Mouse (Mus musculus) layer of hippocampus, adult 9-11 months (tissue): ENCODE data around the gene 2610042L04Rik.
"Not testable (repeated sequence)": the region's sequence is repeated elsewhere in the genome, so short reads cannot be mapped to it uniquely, and the experiment has no call there.

ENCODE experiments used
- DNase-seq: peaks from one replicate; pipeline ENCODE4 v3.0.0; 2022

2610042L04Rik gene

DNA sequence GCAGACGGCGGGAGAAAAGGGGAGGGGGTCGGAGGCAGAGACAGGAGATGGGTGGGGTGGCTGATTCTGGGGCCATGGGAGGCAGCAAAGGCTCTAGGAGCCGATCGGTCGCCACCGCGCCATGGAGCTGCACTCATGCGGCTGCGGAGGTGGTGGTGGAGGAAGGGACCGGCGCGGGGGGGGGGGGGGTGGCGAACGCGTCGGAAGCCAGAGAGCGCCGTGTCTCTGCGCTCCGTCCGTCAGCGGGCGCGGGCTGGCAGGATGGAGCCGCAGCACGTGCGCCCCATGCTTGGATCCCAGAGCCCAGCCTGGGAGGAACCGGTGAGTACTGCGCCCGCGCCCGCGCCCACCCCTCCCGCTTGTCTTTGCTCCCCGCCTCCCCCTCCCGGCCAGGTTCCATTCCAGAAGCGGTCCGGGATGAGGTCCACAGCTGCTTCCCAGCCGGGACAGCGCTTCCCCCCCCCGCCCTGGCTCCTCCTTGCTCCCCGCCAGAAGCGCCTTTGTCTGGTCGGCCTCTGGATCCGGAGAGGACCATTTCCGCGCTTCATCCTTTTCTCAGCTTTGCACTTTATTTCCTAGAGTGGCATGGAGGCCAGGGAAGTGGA, at the start of gene 2610042L04Rik:
Gene 2610042L04Rik, plus strand, starts transcription at position 288 of the 605 bp plus-strand sequence.
- not testable (repeated sequence) for DNase-seq

DNA sequence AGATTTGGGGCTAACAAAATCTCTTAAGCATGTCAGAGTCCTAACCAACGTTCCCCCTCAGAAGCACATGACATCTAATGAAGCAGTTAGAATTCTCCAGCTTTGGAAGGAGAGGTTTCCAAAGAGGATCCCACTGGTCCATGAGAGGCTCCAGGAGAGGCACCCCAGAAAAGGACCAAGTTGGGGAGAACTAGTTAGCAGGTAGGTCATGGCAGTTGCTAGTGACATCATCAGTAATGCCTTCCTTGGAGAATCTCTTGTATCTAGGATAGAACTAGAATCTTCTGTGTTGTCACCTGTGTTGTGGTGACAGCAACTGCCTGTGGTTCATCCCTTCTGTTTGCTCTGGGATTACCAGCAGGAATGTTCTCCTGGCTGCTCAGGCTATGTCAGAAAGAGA, 17.6 kb upstream of the 2610042L04Rik start, which contains the start of gene Gm3149:
Gene Gm3149, plus strand, starts transcription at position 301 of the 400 bp plus-strand sequence.
- not testable (repeated sequence) for DNase-seq

DNA sequence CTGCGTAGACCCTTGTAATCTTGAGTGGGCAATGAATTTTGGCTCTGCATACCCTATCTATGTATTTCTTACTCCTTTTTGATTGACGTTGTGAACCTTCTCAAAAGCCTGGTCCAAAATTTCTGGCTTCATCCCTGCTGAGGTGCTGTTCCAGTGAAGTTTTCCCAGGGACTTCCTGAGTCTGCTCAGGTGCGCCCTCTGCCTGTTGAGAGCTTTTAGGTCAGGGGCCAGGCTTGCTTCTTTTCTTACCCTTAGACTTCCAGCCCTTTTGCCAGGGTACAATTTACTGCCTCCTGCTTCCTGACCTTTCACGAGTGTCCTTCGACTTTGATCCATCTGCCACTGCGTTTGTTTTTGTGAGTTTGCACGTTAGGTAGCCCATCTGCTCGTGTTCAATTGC, 943 bp downstream of the 2610042L04Rik start:
- DNase-seq, result not testable (repeated sequence)

DNA sequence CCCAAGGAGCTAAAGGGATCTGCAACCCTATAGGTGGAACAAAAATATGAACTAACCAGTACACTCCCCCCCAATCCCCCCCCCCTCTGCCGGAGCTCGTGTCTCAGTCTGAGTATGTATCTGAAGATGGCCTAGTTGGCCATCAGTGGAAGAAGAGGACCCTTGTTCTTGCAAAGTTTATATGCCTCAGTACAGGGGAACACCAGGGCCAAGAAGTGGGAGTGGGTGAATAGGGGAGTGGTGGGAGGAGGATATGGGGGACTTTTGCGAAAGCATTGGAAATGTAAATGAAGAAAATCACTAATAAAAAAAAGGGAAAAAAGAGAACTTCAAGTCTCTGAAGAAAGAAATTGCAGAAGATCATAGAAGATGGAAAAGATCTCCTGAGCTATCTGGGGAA, 34.4 kb downstream of the 2610042L04Rik start:
- not testable (repeated sequence) for DNase-seq

DNA sequence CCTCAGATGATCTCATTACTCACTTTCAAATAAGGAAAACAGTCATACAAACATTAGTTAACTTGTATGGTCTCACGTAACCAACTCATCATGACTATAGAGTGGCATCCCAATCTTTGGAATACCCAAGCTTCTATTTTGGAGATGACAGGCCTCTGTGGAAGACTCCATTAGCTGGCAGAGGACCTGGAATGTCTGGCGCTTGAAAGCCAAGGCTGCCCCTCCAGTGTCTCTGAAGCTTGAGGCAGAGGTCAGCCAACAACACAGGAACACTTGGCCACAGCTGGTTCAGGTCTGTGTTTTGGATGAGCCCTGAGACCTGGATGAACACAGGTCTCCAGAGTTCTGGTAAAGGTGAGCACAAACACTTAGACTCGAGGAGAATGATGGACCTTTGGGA, 35.1 kb downstream of the 2610042L04Rik start:
- DNase-seq, result not testable (repeated sequence)

DNA sequence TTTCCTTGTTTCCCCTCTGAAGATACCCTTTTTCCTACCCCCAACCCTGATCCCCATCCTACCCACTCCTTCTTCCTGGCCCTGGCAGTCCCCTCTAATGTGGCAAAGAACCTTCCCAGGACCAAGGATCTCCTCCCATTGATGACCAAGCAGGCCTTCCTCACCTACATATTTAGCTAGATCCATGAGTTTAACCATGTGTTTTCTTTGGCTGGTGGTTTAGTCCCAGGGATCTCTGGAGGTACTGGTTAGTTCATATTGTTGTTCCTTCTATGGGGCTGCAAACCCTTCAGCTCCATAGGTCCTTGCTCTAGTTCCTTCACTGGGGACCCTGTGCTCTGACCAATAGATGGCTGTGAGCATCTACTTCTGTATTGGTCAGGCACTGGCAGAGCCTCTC, 43.3 kb downstream of the 2610042L04Rik start:
- DNase-seq, result not testable (repeated sequence)

DNA sequence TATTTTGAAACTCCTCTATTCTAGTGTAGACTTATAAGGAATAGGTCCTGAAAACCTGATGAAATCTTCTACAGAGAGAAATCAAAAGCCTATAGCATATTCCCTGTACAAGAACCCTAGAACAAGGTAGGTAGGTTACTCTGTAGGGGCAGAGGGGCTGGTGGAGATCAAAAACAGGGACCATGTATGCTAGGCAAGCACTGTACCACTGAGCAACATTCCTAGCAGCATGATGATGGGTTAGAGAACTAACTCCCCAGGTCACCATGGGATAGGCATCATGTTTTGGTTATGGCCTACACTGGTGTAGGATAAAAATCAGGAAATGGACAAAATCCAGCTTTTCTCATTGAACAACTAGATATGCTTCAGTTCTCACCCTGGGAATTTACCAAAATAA, 51.0 kb downstream of the 2610042L04Rik start:
- DNase-seq, result not testable (repeated sequence)

DNA sequence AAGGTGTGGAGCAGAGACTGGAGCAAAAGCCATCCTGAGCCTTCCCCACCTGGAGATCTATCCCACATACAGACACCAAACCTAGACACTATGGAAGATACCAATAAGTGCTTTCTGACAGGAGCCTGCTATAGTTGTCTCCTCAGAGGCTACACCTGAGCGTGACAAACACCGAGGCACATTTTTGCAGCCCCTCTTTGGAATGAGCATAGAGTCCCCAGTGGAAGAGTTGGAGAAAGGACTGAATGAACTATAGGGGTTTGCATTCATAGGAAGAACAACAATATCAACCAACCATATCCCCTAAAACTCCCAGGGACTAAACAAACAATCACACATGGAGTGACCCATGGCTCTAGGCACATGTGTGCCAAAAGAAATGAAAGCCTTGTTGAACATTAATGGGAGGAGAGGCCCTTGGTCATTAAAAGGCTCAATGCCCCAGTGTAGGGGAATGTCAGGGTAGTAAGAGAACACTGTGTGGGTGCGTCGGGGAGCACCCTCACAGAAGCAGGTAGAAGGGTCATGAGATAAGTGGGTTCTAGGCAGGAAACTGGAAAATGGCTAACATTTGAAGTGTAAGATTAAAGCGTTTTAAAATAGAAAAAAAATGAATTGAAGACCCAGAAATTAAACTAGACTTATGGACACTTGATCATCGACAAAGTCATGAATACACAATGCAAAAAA, 58.4 kb downstream of the 2610042L04Rik start:
- not testable (repeated sequence) for DNase-seq

DNA sequence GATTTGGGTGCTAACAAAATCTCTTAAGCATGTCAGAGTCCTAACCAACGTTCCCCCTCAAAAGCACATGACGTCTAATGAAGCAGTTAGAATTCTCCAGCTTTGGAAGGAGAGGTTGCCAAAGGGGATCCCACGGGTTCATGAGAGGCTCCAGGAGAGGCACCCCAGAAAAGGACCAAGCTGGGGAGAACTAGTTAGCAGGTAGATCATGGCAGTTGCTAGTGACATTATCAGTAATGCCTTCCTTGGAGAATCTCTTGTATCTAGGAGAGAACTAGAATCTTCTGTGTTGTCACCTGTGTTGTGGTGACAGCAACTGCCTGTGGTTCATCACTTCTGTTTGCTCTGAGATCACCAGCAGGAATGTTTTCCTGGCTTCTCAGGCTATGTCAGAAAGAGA, 62.7 kb downstream of the 2610042L04Rik start, which contains the start of gene Gm3159:
Gene Gm3159, plus strand, starts transcription at position 301 of the 400 bp plus-strand sequence.
- DNase-seq, result not testable (repeated sequence)

DNA sequence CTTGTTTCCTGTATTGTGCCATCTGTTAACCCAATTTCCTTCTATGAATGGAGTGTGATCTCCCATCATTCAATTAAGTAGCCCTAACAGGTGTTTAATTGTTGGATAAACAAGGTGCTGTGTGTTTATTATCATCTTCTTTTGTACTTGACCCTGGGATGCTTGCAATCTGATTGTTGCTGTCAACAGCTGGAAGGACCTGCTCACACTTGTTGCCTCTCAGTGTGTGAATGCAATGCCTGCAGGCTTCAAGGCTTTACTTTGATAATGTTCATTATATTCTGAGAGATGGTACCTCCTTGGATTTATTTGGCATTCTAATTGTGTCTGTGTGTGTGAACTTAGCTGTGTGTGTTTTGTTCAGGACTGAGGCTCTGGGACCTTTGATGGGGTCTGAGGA, 64.1 kb downstream of the 2610042L04Rik start:
- DNase-seq, result not testable (repeated sequence)

DNA sequence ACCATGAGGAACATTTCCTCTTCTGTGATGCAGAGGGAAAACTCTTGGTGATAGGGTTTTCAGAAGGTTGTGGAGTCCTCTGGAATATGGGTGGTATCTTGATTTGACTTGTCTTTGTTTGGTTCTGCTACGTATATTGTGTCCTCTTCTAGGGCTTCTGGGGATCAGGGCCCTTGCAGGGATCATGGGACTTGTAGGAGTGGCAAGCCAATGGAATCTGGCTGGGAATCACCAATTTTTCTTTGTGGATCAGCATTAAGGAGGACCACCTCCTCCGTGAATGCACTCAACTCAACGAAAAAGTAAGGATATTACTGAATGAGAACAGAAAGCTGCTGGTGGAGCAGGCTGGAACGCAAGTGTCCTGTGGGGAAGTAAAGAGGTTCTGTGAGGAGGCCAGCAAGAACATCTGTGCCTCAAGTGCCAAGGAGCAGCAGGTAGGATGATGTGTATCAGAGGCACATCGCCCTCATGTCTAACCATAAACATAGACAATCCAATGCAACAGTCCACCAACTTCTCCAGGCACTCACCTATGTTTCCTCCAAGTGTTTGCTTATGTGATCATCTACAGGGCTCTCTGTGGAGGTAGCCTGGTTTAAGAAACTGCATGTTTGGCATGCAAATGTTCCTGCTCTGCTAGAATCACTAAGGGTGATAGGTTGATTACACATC, 65.7 kb downstream of the 2610042L04Rik start:
- DNase-seq, result not testable (repeated sequence)

DNA sequence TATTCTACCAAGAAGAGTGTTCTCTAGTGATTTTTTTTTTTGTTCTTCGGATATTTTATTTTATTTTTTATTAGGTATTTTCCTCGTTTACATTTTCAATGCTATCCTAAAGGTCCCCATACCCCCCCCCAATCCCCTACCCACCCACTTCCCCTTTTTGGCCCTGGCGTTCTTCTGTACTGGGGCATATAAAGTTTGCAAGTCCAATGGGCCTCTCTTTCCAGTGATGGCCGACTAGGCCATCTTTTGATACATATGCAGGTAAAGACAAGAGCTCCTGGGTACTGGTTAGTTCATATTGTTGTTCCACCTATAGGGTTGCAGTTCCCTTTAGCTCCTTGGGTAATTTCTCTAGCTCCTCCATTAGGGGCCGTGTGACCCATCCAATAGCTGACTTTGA, 66.7 kb downstream of the 2610042L04Rik start:
- DNase-seq, result not testable (repeated sequence)

DNA sequence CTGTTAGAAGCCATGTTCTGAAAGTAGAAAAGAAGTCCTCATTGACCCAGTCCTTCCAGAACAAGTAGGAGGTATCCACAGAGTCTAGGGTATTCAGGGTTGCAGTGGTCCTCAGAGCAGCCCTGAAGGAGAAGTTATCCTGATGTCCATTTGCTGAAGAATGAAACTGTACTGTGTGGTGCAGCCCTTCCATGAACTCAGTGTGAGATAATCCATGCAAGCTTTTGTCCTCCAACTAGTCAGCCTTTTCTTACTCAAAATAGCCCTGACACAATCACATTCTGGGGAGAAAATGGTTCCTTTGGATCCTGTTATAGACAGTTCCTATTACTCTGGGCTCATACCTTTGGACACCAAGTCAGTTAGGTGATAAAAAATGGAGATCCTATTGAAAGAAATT, 69.3 kb downstream of the 2610042L04Rik start:
- DNase-seq, result not testable (repeated sequence)
